Mouse (Mus musculus) skeletal muscle tissue, postnatal 0 days (tissue): ENCODE data around the gene Olfr1465. TPM values are rescaled to one million over a fixed set of nuclear protein-coding genes. Genes with fewer than 3 reads are reported as not detected.

Experiments
- polyA plus RNA-seq: library from polyadenylated mRNA; unstranded; fragments of >200 nt; fragmentation: Nextera tagmentation; extraction: Ambion mirVana; gene quantifications from 2 replicates; pipeline ENCODE4 v1.2.1, GENCODE M21; 2015

The Olfr1465 gene
- not detected in 2 replicates for polyA plus RNA-seq

GRCm38 (mm10) chr19:13315441-13315840 lies at the start of gene Olfr1465:
TSS of gene Olfr1465 (minus strand) at chr19:13315541.

GRCm38 (mm10) chr19:13361936-13362335 lies 46.6 kb upstream of the Olfr1465 start, which contains the start of gene Olfr1467:
TSS of gene Olfr1467 (plus strand) at chr19:13362236.

GRCm38 (mm10) chr19:13338562-13338961 lies 23.2 kb upstream of the Olfr1465 start, which contains the start of gene Olfr1466:
TSS of gene Olfr1466 (plus strand) at chr19:13338862.

Other genes with a start within 250 kb of the Olfr1465 start
- not detected in 2 replicates for gene Olfr1457, start 217.7 kb downstream of the Olfr1465 start, polyA plus RNA-seq
- gene Olfr1458, start 208.8 kb downstream of the Olfr1465 start, polyA plus RNA-seq, result not detected in 2 replicates
- not detected in 2 replicates for gene Olfr1459, start 166.0 kb downstream of the Olfr1465 start, polyA plus RNA-seq
- gene Olfr1461, start 152.5 kb downstream of the Olfr1465 start, polyA plus RNA-seq, result not detected in 2 replicates
- not detected in 2 replicates for gene Olfr1462, start 129.8 kb downstream of the Olfr1465 start, polyA plus RNA-seq
- gene Olfr1463, start 84.2 kb downstream of the Olfr1465 start, polyA plus RNA-seq, result not detected in 2 replicates
- not detected in 2 replicates for gene Olfr1466, start 23.3 kb upstream of the Olfr1465 start, polyA plus RNA-seq
- not detected in 2 replicates for gene Olfr1467, start 46.7 kb upstream of the Olfr1465 start, polyA plus RNA-seq
- gene Olfr1469, start 92.3 kb upstream of the Olfr1465 start, polyA plus RNA-seq, result not detected in 2 replicates
- gene Olfr1471, start 127.9 kb upstream of the Olfr1465 start, polyA plus RNA-seq, result not detected in 2 replicates
- not detected in 2 replicates for gene Olfr1472, start 140.5 kb upstream of the Olfr1465 start, polyA plus RNA-seq
- not detected in 2 replicates for gene Olfr1474, start 154.0 kb upstream of the Olfr1465 start, polyA plus RNA-seq
- gene Olfr1475, start 164.7 kb upstream of the Olfr1465 start, polyA plus RNA-seq, result not detected in 2 replicates
- gene Olfr1477, start 185.0 kb upstream of the Olfr1465 start, polyA plus RNA-seq, result not detected in 2 replicates
- gene Olfr1480, start 212.4 kb upstream of the Olfr1465 start, polyA plus RNA-seq, result not detected in 2 replicates